Mouse (Mus musculus) right cerebral cortex, adult 18-20 months (tissue): Measurements from ENCODE around the gene Rab30.
"Not testable (repeated sequence)": the region's sequence is repeated elsewhere in the genome, so short reads cannot be mapped to it uniquely, and the experiment has no call there.

Experiments
- DNase-seq: peaks from one replicate; pipeline ENCODE4 v3.0.0; 2022; ENCODE audit warnings: mixed read lengths

Gene Rab30

GRCm38 (mm10) chr7:92741152-92741860 is at the start of gene Rab30:
Gene Rab30, plus strand, starts transcription at chr7:92741603.
- peak; percentile 98 for DNase-seq

DNA sequence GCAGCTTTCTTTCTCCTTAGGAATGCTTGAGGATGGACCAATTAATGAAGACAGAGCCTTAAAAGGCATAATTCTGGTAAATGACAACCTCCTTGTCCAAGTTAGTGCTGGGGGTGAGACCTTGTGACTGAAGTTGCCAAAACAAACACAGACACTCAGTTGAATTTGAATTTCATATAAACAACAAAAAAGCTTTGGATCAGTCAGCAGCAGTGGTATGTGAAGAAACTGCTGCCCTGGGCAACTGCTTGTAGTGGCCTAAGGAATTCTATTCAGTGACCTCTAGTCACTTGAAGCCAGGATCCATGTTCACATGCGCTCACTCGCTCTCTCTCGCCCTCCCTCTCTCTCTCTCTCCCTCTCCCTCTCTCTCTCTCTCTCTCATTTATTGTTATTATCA is 45.0 kb upstream of the Rab30 start:
- DNase-seq = no peak

DNA sequence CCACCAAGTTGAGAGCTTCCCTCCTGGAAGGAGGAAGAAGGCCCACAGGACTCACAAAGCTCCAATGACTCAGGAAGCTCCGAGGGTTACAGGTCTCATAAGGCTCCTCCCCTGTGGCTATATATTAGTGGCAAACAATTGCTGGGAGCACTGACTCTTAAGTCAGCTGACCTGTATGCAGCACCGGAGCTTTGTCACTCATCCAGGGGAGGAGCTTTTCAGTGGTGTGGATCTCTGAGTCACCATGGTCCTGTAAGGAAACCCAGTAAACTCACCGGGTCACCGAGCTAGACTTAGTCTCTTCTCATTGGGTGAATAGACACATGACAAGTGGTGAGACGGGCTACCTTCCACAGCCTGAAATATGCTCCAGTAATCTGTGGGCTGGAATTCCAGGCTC is 42.6 kb upstream of the Rab30 start:
- DNase-seq = no peak

- DNase-seq = no peak
These were observed 37.7 kb upstream of the Rab30 start for GRCm38 (mm10) chr7:92703661-92704060.

DNA sequence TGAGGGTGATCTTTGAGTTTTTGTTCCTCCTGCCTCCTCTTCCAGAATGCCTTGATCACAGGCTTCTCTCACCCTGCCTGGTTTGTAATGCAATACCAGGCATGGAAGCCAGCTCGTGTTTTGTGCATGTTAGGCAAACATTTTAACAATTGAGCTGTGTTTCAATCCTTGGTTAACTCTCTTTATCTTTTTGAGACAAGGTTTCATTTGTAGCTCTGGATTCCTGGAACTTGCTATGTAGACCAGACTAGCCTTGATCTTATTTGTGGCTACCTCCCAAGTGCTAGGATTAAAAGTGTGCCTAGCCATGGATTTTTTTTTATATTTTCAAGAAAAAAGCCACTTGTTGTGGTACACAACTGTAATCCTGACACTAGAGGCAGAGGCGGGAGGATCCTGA is 35.9 kb upstream of the Rab30 start:
- DNase-seq = no peak

DNA sequence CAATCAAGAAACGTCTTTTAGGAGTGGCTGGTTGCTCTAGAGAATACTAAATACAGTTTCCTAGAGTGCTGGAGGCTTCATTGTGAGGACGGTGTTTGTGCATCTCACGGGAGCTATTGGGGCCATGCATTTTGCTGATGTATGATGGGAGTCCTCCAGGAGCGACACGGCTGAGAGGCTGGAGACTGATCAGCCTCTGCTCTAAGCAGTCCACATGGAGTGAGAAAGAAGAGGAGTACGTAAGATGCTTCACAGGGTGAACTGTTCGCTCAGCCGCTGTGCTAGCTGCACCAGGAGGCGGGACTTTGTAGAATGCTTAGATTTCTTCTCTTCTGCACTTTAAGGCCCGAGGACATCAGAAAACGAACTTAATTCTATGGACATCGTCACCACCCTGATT is 34.7 kb upstream of the Rab30 start:
- DNase-seq = peak; percentile 19

DNA sequence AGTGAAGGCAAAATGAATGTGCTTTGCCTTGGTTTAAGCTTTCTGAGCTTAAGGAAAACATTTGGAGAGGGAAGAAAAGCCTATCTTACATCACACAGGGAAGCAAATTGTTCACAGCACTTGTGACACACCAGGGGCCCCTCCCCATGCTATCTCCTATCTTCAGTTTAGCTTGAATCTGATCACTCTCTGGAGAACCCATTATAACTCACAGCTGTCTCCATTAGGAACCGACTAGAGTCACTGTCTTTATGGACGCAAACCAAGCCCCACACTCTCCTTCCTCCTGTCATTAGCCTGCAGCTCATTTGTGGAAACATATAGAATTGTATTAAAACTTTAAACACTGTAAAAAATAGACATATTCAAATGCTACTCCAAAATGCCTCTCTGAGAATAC is 31.8 kb upstream of the Rab30 start:
- DNase-seq = no peak

DNA sequence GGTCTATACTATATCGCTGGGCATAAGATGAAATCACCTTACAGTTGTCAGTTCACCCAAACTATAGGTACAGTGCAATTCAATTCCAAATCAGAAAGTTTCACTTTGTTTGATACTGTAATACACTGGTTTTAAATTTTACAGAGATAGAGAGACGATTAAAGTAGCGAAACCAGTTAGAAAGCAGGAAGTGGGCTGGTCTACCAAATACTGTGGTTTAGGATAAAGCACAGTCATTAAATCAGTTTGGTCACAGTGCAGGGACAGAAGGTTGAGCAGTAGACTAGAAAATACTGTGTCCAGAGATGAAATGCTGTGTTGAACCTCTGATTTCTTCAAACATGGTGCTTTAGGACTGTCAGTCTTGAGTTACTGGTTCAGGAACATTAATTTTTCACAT is 29.8 kb upstream of the Rab30 start:
- DNase-seq = no peak

- DNase-seq = no peak
These were observed 26.3 kb upstream of the Rab30 start for GRCm38 (mm10) chr7:92715055-92715454.

- no peak for DNase-seq
These were observed 21.1 kb upstream of the Rab30 start for GRCm38 (mm10) chr7:92720156-92720905.

GRCm38 (mm10) chr7:92723750-92724149 is 17.7 kb upstream of the Rab30 start:
- no peak for DNase-seq

GRCm38 (mm10) chr7:92724261-92724660 is 17.1 kb upstream of the Rab30 start:
- DNase-seq = no peak

- DNase-seq = not testable (repeated sequence)
These were observed 11.8 kb upstream of the Rab30 start for GRCm38 (mm10) chr7:92729583-92729982.

DNA sequence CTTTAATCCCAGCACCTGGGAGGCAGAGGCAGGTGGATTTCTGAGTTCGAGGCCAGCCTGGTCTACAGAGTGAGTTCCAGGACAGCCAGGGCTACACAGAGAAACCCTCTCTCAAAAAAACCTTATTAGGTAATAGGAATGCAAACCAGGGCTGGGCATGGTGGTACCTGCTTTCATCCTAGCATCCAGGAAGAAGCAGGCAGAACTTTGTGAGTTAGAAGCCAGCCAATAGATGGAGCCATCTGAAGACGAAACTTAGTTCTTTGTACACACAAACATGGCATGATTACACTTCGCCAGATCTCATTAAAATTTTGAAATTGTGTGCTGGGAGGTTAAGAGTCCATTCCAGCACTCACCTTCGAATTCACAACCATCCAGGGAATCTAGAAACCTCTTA is 10.9 kb upstream of the Rab30 start:
- DNase-seq = no peak

DNA sequence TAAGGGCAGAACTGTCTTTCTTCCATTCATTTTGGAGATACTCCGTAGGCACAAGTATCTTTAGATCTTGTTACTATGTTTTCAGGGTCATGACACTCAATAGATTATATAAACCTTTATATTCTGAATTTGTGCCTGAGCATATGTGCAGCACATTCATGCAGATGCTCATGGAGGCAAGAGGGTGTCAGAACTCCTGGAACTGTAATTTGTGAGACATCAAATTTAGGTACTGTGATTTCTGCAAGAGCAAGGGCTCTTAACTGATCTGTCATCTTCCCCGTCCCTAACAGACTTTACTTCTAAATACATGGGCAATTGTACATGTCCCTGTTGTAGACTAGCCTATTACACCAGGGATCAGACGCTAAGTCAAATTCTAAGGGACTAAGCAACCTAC is 10.4 kb upstream of the Rab30 start:
- DNase-seq = no peak

DNA sequence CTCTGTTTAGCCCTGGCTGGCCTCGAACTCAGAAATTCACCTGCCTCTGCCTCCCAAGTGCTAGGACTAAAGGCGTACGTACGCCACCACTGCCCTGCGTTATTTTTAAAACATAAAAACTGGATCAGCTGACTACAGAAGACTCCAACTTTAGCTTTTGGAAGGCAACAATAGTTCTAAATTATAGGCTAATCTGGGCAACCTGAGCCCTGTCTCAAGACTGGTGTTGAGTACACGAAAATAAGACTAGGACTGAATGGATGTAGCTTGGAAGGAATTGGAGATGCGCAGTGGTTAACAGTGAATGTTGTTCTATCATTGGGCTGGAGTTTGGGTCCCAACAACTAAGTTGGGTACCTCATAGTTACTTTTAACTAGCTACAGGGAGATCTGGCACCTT is 9.3 kb upstream of the Rab30 start:
- no peak for DNase-seq

GRCm38 (mm10) chr7:92737560-92737959 is 3.8 kb upstream of the Rab30 start:
- no peak for DNase-seq

GRCm38 (mm10) chr7:92739956-92740355 is 1.4 kb upstream of the Rab30 start:
- no peak for DNase-seq

DNA sequence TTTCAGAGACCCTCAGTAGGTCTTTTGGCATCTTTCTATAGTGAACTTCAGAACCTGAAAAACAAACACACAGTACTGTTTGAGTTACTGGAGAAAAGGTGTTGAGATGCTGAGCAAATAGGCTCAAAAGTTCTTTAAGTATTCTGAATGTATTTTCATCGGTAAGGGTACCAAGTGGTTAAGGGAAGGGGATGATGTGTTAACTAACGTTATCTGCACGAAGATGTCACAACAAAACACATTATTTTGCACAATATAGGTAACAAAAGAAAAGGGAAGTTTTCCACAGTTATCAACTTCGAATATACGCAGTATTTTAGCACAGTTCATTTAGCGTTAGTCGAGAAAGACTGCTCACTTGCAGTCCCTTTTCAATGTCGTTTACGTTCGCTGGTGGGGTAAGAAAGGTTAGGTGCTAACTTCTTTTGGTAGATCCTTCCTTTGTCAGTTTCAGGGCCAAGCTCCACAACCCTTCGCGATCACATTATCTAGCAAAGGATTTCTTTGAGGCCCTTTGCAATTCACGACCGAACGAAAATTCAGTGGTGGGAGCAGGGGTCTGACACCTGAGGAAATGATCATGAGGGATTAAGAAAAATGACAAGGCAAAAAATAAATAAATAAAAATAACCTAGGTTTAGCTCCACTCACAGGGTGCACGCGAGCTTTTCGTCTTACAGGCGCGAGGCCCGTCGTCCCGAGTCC is 840 bp upstream of the Rab30 start:
- no peak for DNase-seq

DNA sequence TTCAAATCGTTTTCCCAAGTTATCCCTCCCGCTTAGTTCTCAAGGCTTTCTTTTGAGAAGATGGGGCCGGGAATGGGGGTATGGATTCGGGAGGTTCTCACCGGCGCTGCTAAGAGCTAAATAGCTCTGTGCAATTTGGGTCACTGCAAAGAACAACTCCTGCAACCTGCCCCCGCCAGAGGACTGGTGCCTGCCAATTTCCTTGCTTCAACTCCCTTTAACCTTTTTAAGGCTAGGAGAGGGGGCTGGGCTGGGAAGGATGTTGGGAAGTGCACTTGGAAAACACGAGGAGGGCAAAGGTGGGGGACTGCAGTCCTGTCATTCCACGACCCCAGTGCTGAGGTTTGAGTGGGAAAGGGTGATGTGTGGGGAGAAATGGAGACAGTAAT is 452 bp downstream of the Rab30 start:
- DNase-seq = peak; percentile 20

DNA sequence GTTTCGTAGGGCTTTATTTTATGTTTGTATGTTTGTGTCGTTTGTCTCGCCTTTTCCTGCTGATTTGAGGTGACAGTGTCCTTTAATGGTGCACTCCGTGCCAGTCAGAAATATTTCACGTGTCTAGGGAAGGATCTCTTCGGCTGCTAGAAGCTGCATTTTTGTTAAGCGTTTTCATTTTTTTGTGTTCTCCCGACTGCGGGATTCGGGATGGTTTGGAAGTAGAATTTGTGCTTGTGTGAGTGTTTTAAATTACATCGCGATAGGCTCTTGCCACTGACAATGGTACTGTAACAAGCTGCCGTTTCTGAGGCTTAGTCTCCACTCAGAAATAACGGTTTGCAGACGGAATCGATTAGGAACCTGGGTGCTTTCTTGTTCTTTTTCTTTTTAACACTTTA is 938 bp downstream of the Rab30 start:
- no peak for DNase-seq

- no peak for DNase-seq
These were observed 1.4 kb downstream of the Rab30 start for GRCm38 (mm10) chr7:92742774-92743173.

DNA sequence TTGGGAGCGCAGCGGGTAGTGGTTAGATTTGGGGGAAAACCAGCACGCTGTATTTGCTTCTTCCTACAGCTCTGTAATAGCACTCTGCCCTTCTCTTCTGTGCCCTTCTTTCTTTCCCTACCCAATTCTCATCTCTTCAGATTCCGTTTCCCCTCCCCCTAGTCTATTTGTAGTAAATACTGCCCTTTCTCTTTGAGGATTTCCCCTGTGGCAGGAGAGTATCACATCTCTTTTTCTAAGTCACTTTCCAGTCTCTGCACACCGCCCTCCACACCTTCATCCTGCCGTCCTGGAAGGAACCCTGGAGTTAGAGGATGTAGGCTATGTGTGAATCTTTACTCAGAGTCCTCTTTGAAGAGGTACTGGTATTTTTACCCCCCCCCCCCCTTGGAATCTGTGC is 1.9 kb downstream of the Rab30 start:
- no peak for DNase-seq

- no peak for DNase-seq
These were observed 9.0 kb downstream of the Rab30 start for GRCm38 (mm10) chr7:92750395-92750794.
